ENCODE assay signal across 10 mouse cellular contexts in genomic region chr17:49824142-49824840, GRCm38 (mm10).
DNase-seq lines count a peak whose midpoint lies in the region; ATAC-seq and TF ChIP-seq lines count a peak whose summit lies in the region.
"Had no signal": no experiment of that assay in that cellular context is flagged by ENCODE, and none has a peak within 500 bp of the region (broad histone marks: within the 10 kb centered on the region; RNA-seq: fewer than 3 reads in every experiment).

No protein-coding gene starts in this region.

- no peak overlapping the region for H3K9ac ChIP-seq in heart, embryonic 16.5 days (ENCODE audit: low read length)
- no peak overlapping the region for H3K9ac ChIP-seq in midbrain, embryonic 16.5 days (ENCODE audit: low read depth, low read length)

- TF ChIP-seq POLR2A in cerebellum, adult 2 months (IDR thresholded peaks at IDR 0.05; ENCODE audit: borderline replicate concordance, insufficient read depth, low read length), result no peak

- TF ChIP-seq CTCF in cerebellum, adult 2 months (IDR thresholded peaks at IDR 0.05; ENCODE audit: borderline replicate concordance, insufficient read depth, low read depth, low read length), result no peak

- H3K36me3 ChIP-seq in heart, embryonic 16.5 days (ENCODE audit: control insufficient read depth, insufficient read depth), result no peaks in the 10 kb centered on the region
- H3K36me3 ChIP-seq in midbrain, embryonic 16.5 days (ENCODE audit: control insufficient read depth, insufficient read depth, low read length), result no peaks in the 10 kb centered on the region

- no peaks in the 10 kb centered on the region; the same call in 1 of the 2 replicates for H3K9me3 ChIP-seq in heart, embryonic 16.5 days (replicated peaks; ENCODE audit: control insufficient read depth, low read length)
- H3K9me3 ChIP-seq in midbrain, embryonic 16.5 days (replicated peaks; ENCODE audit: control insufficient read depth, low read length, poor library complexity, severe bottlenecking), result no peaks in the 10 kb centered on the region

- 25% methylated on average over 6 of the region's 6 CpGs for WGBS in cerebellum, adult 2 months
- WGBS in heart, embryonic 16.5 days, result 26% methylated on average over 6 of the region's 6 CpGs
- WGBS in midbrain, embryonic 16.5 days, result 85% methylated on average over 6 of the region's 6 CpGs

- peak; percentile 28 to 51 for DNase-seq in heart, adult 18-20 months
- DNase-seq in heart, postnatal 25 days (ENCODE audit: low spot score), result no peak
- DNase-seq in cerebellum, adult 2 months, result peak; percentile 66 to 79
- DNase-seq in left cerebral cortex, postnatal 4 days, result peak; percentile 82
- no peak for DNase-seq in spleen, postnatal 10 days (ENCODE audit: low spot score in 2 of 2)
- DNase-seq: gastrocnemius, adult 2 months; kidney, adult 8-10 months had no signal

- no peaks in the 10 kb centered on the region for H3K27me3 ChIP-seq in cerebellum, adult 2 months (ENCODE audit: control insufficient read depth, insufficient read depth, low read length)
- H3K27me3 ChIP-seq in heart, embryonic 16.5 days (ENCODE audit: control insufficient read depth, insufficient read depth, low read length), result no peaks in the 10 kb centered on the region
- no peaks in the 10 kb centered on the region for H3K27me3 ChIP-seq in midbrain, embryonic 16.5 days (ENCODE audit: control insufficient read depth, insufficient read depth, low read depth, low read length)

- H3K4me3 ChIP-seq in cerebellum, adult 2 months (replicated peaks; ENCODE audit: insufficient read depth, low read depth, low read length), result no peak overlapping the region
- no peak overlapping the region for H3K4me3 ChIP-seq in heart, embryonic 16.5 days (ENCODE audit: low read length)
- H3K4me3 ChIP-seq in midbrain, embryonic 16.5 days (ENCODE audit: low read depth, low read length), result no peak overlapping the region
- H3K4me3 ChIP-seq: gastrocnemius, adult 2 months had no signal

- intact Hi-C loops in heart, postnatal 25 days (cut with DNase I), result no loop called here
- intact Hi-C loops in left cerebral cortex, postnatal 4 days (cut with DNase I), result no loop called here

- no peak overlapping the region for H3K27ac ChIP-seq in cerebellum, adult 2 months (ENCODE audit: insufficient read depth, low read length)
- H3K27ac ChIP-seq in heart, embryonic 16.5 days (ENCODE audit: low read length), result peak overlapping the region; percentile 10
- no peak overlapping the region for H3K27ac ChIP-seq in midbrain, embryonic 16.5 days (ENCODE audit: low read length)
- H3K27ac ChIP-seq: gastrocnemius, adult 2 months had no signal

- H3K4me2 ChIP-seq in heart, embryonic 16.5 days (ENCODE audit: low read depth, low read length), result no peak overlapping the region
- no peak overlapping the region for H3K4me2 ChIP-seq in midbrain, embryonic 16.5 days (ENCODE audit: low read length)

- peaks cover 22% of the 10 kb centered on the region; the same call in 1 of the 2 replicates for H3K4me1 ChIP-seq in cerebellum, adult 2 months (ENCODE audit: control insufficient read depth, insufficient read depth, low read length)
- H3K4me1 ChIP-seq in heart, embryonic 16.5 days (ENCODE audit: control insufficient read depth, insufficient read depth, low read length), result peaks cover 17% of the 10 kb centered on the region
- no peaks in the 10 kb centered on the region for H3K4me1 ChIP-seq in midbrain, embryonic 16.5 days (ENCODE audit: control insufficient read depth, insufficient read depth, low read length)

- no peak for ATAC-seq in heart, embryonic 16.5 days (replicated peaks; ENCODE audit: extremely low read depth, insufficient read depth, low FRiP score)
- ATAC-seq in midbrain, embryonic 16.5 days, result no peak
- no peak for ATAC-seq in erythroblast, adult 5-6 weeks (replicated peaks; ENCODE audit: low FRiP score, poor library complexity, severe bottlenecking)

Comparison
In these comparisons a context has a peak if more than half of its experiments do, and no peak if none do; other contexts are left out.
1. DNase-seq: peak in heart, adult 18-20 months (2 of 2), cerebellum, adult 2 months (2 of 2) and left cerebral cortex, postnatal 4 days (single experiment); none in heart, postnatal 25 days (single experiment) and spleen, postnatal 10 days (0 of 2).